Mouse (Mus musculus) T-helper 2 cell (primary cell): ENCODE measurements around the gene Zbtb38.

Experiments used
- in situ Hi-C: fragments of 300-600 bp; cut with MboI, MseI; formaldehyde crosslinking; loops from one replicate; pipeline ENCODE4 v1.15.1; 2025; ENCODE audit warnings: high pct_unique_total_duplicates

The Zbtb38 gene

GRCm38 (mm10) chr9:96758749-96759597, 6.3 kb upstream of the Zbtb38 start:
- in situ Hi-C loops: no loop called here

DNA sequence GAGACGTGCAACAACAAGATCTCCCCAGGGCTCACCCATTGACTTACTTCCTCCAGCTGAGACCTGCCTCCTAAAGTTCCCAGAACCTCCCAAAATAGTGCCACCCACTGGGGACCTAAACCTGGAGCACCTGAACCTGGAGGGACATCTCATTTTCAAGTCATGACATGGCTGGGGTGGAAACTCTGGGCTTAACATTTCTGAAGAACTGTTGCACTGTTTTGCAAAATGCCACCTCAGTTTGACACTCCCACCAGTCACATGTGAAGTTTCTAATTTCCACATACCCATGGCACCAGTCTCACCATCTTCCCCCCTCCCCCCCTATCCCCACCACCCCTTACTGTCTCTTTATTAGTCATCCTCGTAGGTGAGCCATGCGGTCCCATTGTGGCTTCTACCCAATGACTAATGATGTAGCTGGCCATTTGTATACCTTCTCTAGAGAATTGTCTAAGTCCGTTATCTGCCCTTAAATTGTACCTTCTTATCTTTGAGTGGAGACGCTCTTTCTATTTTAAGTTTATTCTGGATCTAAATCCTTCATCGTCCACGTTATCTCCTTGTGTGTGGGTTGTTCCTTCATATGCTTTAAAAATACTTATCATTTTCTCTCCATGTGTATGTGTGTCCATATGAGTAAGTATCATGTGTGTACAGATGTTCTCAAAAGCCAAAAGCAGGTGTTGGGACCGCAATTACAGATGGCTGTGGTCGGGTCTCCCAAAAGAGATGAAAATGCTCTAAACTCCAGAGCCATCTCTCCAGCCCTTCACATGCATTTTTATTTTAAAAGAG, 4.2 kb upstream of the Zbtb38 start:
- in situ Hi-C loops: no loop called here

DNA sequence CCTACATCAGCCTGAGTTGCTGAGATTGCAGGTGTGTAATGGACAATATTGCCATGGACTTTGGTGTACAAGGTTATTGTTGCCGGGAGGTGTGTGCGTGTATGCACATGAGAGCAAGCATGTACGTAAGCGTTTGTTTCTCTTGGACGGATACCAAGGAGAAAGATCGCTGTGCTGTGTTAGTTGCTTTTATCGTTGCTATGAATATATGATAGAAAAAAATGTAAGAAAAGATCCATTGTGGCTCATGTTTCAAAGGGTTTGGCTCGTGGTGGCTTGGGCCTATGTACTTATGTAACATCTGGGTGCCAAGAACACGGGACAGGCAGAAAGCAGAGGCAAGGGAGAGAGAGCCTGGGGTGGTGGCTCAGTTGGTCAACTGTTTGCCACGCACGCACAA, 3.1 kb upstream of the Zbtb38 start:
- in situ Hi-C loops: no loop called here

DNA sequence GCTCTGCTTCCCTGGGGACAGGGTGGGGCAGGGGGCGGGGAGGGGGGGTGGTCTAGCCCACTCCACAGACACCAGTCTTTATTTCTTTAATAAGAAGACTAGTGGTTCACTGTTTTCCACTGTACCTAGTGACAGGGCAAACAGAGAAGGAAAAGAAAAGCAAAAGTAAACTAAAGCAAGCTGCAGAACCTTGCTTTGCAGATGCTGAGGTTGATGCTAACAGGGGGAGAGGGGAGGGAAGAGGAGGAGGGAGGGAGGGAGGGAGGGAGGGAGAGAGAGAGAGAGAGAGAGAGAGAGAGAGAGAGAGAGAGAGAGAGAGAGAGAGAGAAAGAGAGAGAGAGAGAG, 2.0 kb upstream of the Zbtb38 start:
- in situ Hi-C loops: no loop called here

DNA sequence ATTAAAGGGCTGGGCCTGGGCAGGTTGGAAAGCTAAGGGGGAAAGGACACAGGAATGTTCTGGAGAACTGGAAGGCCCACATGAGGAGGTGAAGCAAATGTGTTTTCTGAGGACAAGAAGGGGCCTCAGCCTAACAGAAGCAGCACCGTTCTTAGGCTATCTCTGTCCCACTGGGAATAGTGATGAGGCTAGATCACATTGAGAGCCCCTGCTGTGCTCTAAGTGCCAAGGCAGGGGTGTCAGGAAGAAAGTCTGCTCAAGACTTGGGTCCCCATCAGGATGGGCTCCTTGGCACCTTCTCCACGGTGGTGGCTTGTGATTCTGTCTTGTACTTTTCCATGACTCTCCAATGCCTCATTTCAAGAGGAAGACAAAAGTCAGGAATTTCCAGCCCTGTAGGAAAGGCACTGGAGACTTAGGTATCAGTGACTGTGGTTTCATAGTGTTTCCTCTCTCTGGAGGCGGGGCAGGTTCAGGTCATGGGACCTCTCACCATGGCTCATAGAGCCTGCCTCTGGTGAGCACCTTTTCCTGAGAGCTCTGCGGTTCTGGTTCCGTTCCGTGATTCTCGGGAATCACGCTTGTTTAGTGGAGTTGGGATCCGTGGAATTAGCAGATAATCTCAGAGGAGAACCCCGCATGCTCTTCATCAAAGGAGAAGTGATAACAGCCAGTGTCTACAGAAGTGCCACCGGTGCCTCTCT, 1.4 kb upstream of the Zbtb38 start:
- in situ Hi-C loops: no loop called here

DNA sequence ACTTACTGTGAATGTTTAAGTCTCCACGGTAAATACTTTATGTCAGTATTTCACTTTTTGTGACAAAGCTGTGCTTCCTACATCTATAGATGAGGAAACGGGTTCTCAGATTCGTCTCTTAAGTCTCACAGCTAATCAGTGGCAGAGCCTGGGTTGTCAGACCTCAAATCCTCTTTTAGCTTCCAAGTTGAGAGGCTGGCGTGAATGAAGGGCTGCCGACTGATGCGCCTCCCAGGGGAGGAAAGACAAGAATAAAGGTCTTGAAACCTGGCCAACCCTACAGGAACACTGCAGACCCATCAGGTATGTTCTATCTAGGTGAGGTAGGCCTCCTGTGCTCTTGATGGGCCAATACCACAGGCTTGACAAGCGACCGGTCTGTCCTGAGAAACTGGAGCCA, 761 bp upstream of the Zbtb38 start:
- in situ Hi-C loops: no loop called here

DNA sequence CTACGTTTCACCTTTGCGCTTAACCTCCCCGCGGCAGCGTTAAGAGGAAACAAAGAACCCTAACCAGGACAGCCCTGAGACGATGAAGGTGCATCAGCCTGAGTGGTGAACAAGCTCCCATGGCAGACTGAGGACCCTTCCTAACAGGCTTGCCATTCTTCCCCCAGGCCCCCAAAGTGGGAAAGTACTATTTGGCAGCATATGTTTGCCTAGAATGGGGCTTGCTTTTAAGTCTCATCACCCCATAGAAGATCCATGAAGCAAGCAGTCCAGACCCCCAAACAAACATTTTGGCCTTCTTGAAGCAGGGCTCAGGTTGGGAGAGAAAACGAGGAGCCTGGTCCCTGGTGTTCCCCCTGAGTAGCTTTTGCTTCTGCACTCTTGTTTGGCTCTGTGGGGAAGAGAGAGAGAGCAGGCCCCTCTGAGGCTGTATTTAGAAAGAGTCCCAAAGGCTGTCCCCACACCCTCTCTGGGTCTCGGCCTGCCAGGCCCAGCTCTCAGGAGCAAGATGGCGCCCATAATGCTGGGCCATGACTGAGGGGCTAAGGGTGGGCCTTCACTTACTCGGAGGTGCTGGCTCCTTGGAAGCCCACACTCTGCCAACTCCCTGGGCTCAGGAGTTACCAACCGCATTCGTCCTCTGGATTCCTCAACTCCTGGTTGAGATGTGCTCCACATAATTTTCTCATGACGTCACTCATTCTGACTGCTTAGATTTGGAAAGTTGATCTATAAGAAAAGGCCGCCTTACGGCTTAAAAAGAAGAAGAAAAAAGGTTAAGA, 619 bp downstream of the Zbtb38 start:
- in situ Hi-C loops: no loop called here

DNA sequence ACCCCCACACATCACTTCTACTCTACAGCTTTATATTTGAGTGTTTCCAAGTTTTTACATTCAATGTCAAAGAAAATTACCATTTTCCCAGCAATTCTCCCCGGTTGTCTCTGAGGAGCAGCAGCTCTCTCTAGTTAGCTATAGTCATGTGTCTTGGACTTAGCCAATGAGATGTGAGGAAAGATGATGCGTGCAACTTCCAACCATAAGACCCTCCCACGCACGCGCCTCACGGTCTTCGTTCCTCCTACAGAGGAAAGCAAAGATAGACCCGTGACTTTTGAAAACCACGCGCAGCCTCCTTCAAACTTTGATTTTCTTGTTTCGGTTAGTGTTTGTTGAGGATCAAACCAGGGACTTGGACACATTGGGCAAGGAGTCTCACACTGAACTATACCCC, 2.0 kb downstream of the Zbtb38 start:
- in situ Hi-C loops: no loop called here

DNA sequence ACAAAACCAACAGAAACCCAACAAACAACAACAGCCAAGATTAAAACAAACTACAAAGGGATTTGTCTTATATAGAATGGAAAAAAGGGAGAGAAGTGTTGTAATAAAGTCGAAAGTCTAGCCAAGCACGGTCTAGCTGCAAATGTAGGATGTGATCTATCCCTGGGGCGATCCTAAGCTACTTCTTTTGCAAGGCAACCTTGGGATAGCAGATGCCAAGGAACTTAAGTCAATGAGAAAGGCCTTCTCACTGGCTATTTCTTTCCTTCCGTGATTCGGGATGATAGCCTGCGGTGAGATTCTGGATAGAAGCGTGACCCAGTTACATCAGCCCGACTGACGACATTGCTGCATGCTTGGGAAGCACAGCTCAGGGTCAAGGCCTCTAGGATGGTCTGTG, 6.1 kb downstream of the Zbtb38 start:
- in situ Hi-C loops: no loop called here

DNA sequence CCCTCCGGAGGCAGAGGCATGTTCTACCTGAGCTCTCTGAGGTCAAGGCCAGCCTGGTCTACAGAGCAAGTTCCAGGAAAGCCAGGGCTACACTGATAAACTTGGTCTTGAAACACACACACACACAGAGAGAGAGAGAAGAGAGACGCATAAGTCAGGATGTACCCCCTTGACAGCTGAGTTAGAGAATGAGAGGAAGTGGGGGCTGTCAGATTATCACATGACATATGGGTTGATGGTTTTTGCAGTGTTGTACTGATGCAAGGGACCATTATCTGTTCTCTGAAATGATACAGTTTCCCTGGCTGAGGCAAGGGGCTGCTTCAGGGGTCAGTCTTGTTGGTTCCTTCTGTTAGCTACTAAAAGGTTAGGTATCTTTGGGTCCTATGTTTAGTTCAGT, 7.7 kb downstream of the Zbtb38 start:
- in situ Hi-C loops: no loop called here

GRCm38 (mm10) chr9:96741365-96742085, 11.1 kb downstream of the Zbtb38 start:
- in situ Hi-C loops: no loop called here

DNA sequence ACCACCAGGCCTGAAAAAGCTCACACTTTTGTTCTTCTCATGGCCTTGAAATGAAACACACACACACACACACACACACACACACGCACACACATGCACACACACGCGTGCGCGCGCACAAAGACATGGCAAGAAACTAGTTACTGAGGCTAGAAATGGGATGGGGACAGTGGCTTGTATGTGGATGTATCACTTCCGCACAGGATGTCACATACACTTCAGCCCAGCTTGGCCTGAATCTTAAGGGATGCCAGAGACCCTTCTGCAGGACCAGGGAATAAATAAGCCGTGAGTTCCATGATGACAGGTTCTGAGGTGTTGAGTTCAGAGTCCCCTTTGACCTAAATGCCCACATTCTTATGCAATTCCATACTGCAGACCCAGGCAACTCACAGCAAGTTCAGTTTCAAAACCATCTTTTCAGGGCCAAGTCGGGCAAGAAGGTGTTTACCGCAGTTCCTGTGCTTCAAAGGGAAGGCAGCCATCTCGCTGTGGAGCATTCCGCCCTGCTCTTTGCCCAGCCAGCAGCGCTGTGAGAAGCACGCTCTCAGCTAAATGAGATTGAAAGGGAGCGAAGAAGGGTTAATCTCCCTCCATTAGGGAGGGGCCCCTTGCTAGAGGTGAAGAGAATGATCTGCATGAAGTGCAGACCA, 11.8 kb downstream of the Zbtb38 start:
- in situ Hi-C loops: no loop called here

GRCm38 (mm10) chr9:96739808-96740711, 12.6 kb downstream of the Zbtb38 start:
- in situ Hi-C loops: no loop called here

DNA sequence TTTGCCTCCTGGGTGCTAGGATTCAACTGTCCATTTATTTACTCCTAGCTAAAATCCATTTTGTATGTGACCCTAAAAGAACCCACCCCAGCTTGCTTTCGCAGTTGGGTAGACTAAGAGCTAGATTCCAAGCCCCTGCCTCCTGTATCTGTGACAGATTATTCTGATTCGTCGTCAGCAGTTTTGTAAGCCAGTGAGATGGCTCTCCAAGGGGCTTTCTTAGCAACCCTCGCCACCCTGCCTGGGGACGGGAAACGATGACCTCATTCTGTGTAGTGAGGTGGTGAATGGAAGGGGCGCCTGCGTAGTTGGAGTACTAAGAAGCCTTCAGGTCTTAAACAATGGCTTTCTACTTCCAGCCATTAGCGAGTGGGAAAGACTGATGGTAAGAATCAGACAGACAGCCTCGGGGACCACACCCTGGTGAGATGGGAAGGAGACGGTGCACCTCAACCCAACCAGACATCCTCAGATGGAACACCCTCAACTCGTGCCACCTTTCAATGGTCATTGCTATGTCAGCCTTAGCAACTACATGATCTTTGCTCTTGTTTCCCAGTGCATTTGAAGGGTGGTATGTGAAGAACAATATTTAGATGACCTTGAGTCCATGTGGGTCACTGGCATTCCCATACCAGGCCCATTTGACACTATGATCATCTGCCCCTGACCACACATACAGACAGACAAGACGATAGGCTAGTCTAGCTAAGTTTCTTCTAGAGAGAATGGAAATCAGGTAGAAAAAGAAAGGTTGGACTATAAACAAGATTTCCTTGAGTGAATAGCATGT, 13.9 kb downstream of the Zbtb38 start:
- in situ Hi-C loops: no loop called here

DNA sequence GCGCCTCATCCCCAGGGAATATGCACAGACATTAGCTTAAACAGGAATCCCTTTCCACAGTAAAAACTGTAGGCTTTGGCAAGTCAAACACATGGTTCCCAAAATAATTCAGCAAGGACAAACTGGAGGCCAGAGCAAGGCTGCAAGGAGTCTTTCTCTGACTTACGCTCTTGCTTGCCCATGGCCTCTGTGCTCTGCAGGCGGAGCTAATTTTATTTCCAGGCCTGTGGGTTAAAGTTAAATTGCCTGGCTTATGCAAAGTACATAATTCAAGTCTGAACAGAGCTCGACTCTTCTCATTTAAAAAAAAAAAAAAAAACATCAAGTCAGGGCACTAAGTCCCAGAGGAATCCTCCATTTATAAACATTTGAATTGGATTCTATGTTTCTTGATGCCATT, 16.7 kb downstream of the Zbtb38 start:
- in situ Hi-C loops: no loop called here

DNA sequence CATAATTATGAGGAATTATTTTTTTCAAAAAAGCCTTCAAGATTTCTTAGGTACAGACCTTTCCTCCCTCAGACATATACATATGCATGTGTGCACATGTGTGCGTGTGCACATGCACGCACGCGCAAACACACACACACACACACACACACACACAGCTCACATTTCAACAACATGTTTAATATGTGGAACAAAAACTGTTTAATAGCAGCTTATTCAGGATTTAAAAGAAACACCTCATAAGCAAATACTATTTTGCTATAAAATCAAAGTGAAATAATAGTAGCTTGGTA, 19.3 kb downstream of the Zbtb38 start:
- in situ Hi-C loops: no loop called here

DNA sequence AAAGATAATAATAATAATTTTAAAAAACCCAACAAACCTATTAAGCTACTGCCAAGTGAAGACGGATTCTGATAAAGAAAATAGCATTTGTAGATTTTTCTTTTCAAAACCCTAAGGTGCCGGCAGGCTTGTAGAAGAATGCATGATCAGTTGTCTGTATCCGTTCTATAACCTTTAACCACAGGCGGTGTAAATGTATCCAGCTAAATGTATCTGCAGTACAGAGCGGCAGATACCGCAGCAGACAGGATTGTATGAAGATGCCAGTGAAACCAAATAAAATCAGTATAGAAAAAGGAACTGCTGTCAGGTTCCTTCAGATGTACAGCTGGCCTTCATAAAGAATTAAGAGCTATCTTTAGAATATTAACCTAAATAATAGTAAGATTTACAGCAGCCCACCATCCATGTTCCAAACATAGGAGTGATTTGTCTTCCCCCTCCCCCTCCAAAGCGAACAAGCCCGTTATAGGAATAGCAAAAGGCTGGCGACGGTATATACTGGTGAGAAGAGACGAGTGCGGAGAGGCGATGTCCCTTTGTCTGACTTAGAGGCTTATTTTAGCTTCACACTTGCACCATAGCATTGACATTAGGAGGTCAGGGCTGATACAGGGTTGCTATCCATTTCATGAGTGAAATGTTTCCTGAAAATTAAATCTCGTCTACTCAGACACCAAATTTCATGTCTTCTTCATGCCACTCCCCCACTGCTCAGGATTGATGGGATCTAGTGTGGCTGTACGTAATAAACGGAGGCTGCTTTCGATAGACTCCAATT, 19.8 kb downstream of the Zbtb38 start:
- in situ Hi-C loops: no loop called here

DNA sequence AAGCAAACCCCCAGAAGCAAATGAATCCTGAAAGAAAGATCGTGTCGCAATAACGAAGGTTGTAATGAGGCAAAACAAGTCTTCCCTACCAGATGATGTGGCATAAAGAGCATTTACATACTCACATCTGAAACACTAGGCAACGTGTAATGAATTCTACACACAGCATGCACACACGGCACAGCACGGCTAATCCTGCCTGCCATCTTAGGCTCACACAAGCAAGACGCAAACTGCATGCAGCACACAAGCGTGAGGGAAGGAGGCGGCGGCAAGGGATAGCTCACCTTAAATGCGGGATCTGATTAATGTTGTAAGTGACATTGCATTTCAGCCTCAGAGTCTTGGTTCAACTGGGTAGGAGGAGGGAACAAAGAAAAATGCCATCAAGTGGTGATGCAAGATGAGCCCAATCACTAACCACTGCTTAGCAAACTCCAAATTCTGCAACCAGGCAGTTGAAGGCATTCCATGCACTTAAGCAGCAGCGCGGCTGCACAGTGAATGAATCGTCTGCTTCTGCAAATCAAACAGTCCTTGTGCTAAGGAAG, 20.6 kb downstream of the Zbtb38 start:
- in situ Hi-C loops: no loop called here
